Mouse (Mus musculus): Measurements from ENCODE around the gene Sh3gl2. TPM values are rescaled to one million over a fixed set of nuclear protein-coding genes. Genes with fewer than 3 reads are reported as not detected.

The Sh3gl2 gene
- polyA plus RNA-seq, 1 experiment, result not detected

DNA sequence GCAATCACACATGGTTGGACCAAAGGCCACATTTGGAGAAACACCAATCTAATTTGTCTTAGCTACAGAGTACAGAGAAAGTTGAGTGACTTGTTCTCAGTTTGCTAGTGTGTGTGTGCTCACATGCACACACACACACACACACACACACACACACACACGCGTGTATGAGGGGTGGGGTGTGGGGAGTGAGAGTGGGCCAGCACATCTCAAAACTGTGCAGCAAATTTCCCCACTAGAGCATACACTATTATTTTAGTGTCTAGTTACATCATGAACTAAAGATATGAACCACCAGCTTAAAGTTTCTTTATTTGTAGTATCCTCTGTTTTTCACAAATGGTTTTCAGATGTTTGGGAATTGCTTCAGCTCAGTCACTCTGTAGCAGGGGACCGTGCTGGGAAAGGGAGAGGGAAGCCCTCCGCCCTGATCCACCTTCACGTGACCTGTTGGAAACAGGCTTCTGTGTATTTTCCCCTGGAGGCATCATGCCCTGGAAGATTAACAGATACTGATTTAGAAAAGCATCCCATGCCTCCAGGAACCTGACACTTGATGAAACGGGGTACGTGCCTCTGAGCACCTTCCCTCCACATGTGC lies 322.1 kb downstream of the Sh3gl2 start:
- Histone ChIP-seq H3K27ac (ENCODE audit: insufficient read depth, low read depth, low read length) (no peak overlapping the region), H3K4me3 (ENCODE audit: insufficient read depth, low read length) (no peak overlapping the region), H3K4me1 (ENCODE audit: control insufficient read depth, insufficient read depth, low read length) (no peaks in the 10 kb centered on the region)
- no peak for TF ChIP-seq POLR2A (IDR thresholded peaks at IDR 0.05; ENCODE audit: borderline replicate concordance, low read depth, low read length)
- TF ChIP-seq CTCF (IDR thresholded peaks at IDR 0.05; ENCODE audit: low read depth, low read length), result no peak

DNA sequence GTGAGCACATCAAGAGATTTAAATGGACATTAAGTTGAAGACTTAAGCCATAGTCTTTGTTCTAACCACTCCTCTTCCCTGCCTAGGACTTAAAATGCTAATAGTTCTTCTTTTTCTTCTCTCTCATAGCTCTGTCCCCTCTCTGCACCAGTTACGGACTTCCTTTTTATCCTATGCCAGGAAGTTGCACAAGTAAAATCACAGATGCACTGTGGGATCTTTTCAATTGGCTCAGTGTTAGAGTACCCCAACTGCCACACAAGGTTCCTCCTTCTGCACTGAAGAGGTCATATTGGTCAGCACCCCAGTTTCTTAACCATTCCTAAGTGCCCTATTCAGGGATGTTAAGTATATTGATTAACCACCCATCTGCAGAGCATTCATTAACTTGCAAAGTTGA lies 324.9 kb downstream of the Sh3gl2 start:
- TF ChIP-seq POLR2A (IDR thresholded peaks at IDR 0.05; ENCODE audit: borderline replicate concordance, low read depth, low read length) (no peak), CTCF (IDR thresholded peaks at IDR 0.05; ENCODE audit: low read depth, low read length) (no peak)
- H3K4me1 ChIP-seq (ENCODE audit: control insufficient read depth, insufficient read depth, low read length), result no peaks in the 10 kb centered on the region

DNA sequence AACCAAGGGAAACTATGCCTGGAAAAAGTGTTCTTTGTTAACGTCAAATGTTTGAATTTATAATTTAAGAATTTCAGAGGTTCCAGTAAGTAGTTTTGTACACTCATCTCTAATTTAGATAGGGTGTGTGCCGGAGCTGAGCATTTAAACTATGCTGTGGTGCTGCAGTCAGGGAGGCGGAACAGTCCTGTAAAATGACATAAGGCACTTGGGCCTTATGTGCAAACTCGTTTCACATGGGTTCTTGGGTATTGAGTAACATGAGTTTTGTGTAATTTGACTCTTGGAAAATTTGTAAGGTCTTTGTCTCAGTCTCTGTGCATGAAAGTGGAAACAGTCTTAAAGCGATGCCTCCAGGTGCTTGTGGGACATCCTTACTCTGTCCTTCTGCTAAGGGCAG lies 334.8 kb downstream of the Sh3gl2 start:
- Histone ChIP-seq H3K27ac (ENCODE audit: insufficient read depth, low read depth, low read length) (no peak overlapping the region), H3K4me3 (ENCODE audit: insufficient read depth, low read length) (no peak overlapping the region), H3K4me1 (ENCODE audit: control insufficient read depth, insufficient read depth, low read length) (no peaks in the 10 kb centered on the region)
- TF ChIP-seq POLR2A (IDR thresholded peaks at IDR 0.05; ENCODE audit: borderline replicate concordance, low read depth, low read length) (no peak), CTCF (IDR thresholded peaks at IDR 0.05; ENCODE audit: low read depth, low read length) (no peak)

More for the DNA sequence above, 324.9 kb downstream of the Sh3gl2 start:
- no peak overlapping the region for H3K27ac ChIP-seq (ENCODE audit: insufficient read depth, low read depth, low read length)
- H3K4me3 ChIP-seq (ENCODE audit: insufficient read depth, low read length), result no peak overlapping the region

DNA sequence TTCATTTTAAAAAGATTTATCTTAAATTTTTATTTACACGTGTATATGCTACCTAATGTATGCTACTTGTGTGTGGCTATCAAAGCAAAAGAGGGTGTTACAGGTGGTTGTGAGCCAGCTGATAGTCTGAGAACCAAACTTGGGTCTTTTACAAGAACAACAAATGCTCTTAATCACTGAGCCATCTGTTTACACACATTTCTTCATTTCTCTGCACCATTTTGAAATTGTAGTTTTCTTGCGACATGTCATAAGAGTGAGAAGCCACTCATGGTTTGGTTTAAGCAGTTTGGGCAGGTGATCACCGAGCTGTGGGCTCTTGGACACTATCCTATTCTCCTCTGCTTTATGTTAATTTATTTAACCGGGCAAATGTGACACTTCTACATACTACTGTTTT lies 338.3 kb downstream of the Sh3gl2 start:
- Histone ChIP-seq H3K4me1 (ENCODE audit: control insufficient read depth, insufficient read depth, low read length) (no peaks in the 10 kb centered on the region), H3K4me3 (ENCODE audit: insufficient read depth, low read length) (no peak overlapping the region), H3K27ac (ENCODE audit: insufficient read depth, low read depth, low read length) (no peak overlapping the region)
- TF ChIP-seq POLR2A (IDR thresholded peaks at IDR 0.05; ENCODE audit: borderline replicate concordance, low read depth, low read length) (no peak), CTCF (IDR thresholded peaks at IDR 0.05; ENCODE audit: low read depth, low read length) (no peak)

DNA sequence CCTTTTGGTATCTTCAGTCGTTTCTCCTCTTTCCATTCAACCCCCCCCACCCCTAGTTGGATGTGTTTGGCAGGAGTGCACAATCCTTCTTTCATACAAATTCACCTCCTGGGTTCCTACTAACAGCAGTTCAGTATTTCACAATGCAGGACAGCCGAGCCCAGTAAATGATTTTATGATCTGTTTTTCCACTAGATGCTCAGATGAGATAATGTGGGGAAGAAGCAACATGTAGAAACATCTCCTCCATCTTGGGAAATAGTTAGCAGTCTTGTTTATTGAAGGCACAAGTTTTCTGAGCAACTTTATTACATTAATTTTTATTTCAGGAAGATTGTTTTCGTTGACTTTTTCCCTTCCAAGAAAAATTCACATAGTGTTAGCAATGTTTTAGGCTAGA lies 349.8 kb downstream of the Sh3gl2 start:
- Histone ChIP-seq H3K4me1 (ENCODE audit: control insufficient read depth, insufficient read depth, low read length) (no peaks in the 10 kb centered on the region), H3K27ac (ENCODE audit: insufficient read depth, low read depth, low read length) (no peak overlapping the region), H3K4me3 (ENCODE audit: insufficient read depth, low read length) (no peak overlapping the region)
- TF ChIP-seq POLR2A (IDR thresholded peaks at IDR 0.05; ENCODE audit: borderline replicate concordance, low read depth, low read length) (no peak), CTCF (IDR thresholded peaks at IDR 0.05; ENCODE audit: low read depth, low read length) (no peak)

GRCm38 (mm10) chr4:85559753-85560152 lies 354.8 kb downstream of the Sh3gl2 start:
- Histone ChIP-seq H3K4me3 (ENCODE audit: insufficient read depth, low read length) (no peak overlapping the region), H3K4me1 (ENCODE audit: control insufficient read depth, insufficient read depth, low read length) (no peaks in the 10 kb centered on the region), H3K27ac (ENCODE audit: insufficient read depth, low read depth, low read length) (no peak overlapping the region)
- no peak for TF ChIP-seq CTCF (IDR thresholded peaks at IDR 0.05; ENCODE audit: low read depth, low read length)
- TF ChIP-seq POLR2A (IDR thresholded peaks at IDR 0.05; ENCODE audit: borderline replicate concordance, low read depth, low read length), result no peak

- Histone ChIP-seq H3K4me1 (ENCODE audit: control insufficient read depth, insufficient read depth, low read length) (no peaks in the 10 kb centered on the region), H3K4me3 (ENCODE audit: insufficient read depth, low read length) (no peak overlapping the region), H3K27ac (ENCODE audit: insufficient read depth, low read depth, low read length) (no peak overlapping the region)
- no peak for TF ChIP-seq POLR2A (IDR thresholded peaks at IDR 0.05; ENCODE audit: borderline replicate concordance, low read depth, low read length)
- TF ChIP-seq CTCF (IDR thresholded peaks at IDR 0.05; ENCODE audit: low read depth, low read length), result no peak
Measured at GRCm38 (mm10) chr4:85585426-85585825, 380.5 kb downstream of the Sh3gl2 start.

GRCm38 (mm10) chr4:85588928-85589327 lies 384.0 kb downstream of the Sh3gl2 start:
- TF ChIP-seq POLR2A (IDR thresholded peaks at IDR 0.05; ENCODE audit: borderline replicate concordance, low read depth, low read length) (no peak), CTCF (IDR thresholded peaks at IDR 0.05; ENCODE audit: low read depth, low read length) (no peak)
- Histone ChIP-seq H3K27ac (ENCODE audit: insufficient read depth, low read depth, low read length) (no peak overlapping the region), H3K4me1 (ENCODE audit: control insufficient read depth, insufficient read depth, low read length) (no peaks in the 10 kb centered on the region), H3K4me3 (ENCODE audit: insufficient read depth, low read length) (no peak overlapping the region)

DNA sequence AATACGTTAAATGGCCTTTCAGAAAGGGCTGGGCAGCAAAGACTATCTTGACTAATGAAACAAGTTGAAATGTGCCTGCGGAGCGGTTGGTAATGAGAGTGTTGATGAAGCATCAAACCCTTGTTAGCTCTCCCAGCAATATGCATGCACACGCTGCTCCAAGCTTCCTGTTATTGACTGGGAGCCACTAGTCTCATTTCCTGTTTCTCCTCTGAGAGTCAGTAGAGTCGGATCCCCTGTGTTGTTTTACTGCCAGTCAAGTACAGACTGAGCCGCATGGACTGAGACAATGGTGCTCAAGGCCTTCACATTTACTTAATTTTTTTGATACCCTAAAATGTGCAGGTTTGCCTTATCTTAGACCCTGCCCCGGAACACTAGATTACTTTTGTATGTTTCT lies 386.1 kb downstream of the Sh3gl2 start:
- Histone ChIP-seq H3K27ac (ENCODE audit: insufficient read depth, low read depth, low read length) (no peak overlapping the region), H3K4me3 (ENCODE audit: insufficient read depth, low read length) (no peak overlapping the region), H3K4me1 (ENCODE audit: control insufficient read depth, insufficient read depth, low read length) (no peaks in the 10 kb centered on the region)
- TF ChIP-seq CTCF (IDR thresholded peaks at IDR 0.05; ENCODE audit: low read depth, low read length) (no peak), POLR2A (IDR thresholded peaks at IDR 0.05; ENCODE audit: borderline replicate concordance, low read depth, low read length) (no peak)

GRCm38 (mm10) chr4:85594159-85594558 lies 389.2 kb downstream of the Sh3gl2 start:
- no peak overlapping the region for H3K4me3 ChIP-seq (ENCODE audit: insufficient read depth, low read length)
- H3K27ac ChIP-seq (ENCODE audit: insufficient read depth, low read depth, low read length), result no peak overlapping the region
- no peaks in the 10 kb centered on the region for H3K4me1 ChIP-seq (ENCODE audit: control insufficient read depth, insufficient read depth, low read length)
- TF ChIP-seq POLR2A (IDR thresholded peaks at IDR 0.05; ENCODE audit: borderline replicate concordance, low read depth, low read length), result no peak

DNA sequence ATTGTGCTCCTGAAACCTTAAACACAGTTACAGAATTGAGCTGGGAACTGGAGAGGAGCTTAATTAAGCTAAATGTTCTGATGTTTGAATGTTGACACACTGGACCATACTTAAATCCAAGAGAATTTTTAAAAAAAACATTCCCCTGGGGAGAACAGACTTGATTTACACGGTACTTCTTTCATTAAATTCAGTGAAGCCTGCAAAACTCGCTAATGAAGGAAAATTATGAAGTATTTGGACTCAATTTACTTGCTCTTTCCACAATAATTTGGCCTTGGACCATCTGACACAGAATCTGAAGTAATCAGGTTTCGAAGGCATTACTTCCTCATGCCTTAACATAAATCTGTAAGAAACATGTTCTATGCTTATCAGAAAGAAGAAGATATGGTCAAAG lies 408.4 kb downstream of the Sh3gl2 start:
- H3K4me3 ChIP-seq (ENCODE audit: insufficient read depth, low read length), result no peak overlapping the region
- H3K4me1 ChIP-seq (ENCODE audit: control insufficient read depth, insufficient read depth, low read length), result no peaks in the 10 kb centered on the region
- TF ChIP-seq POLR2A (IDR thresholded peaks at IDR 0.05; ENCODE audit: borderline replicate concordance, low read depth, low read length) (no peak), CTCF (IDR thresholded peaks at IDR 0.05; ENCODE audit: low read depth, low read length) (no peak)
- no peak overlapping the region for H3K27ac ChIP-seq (ENCODE audit: insufficient read depth, low read depth, low read length)
